Comparison of ENCODE assay signal across 7 mouse cellular contexts in the genomic region with DNA sequence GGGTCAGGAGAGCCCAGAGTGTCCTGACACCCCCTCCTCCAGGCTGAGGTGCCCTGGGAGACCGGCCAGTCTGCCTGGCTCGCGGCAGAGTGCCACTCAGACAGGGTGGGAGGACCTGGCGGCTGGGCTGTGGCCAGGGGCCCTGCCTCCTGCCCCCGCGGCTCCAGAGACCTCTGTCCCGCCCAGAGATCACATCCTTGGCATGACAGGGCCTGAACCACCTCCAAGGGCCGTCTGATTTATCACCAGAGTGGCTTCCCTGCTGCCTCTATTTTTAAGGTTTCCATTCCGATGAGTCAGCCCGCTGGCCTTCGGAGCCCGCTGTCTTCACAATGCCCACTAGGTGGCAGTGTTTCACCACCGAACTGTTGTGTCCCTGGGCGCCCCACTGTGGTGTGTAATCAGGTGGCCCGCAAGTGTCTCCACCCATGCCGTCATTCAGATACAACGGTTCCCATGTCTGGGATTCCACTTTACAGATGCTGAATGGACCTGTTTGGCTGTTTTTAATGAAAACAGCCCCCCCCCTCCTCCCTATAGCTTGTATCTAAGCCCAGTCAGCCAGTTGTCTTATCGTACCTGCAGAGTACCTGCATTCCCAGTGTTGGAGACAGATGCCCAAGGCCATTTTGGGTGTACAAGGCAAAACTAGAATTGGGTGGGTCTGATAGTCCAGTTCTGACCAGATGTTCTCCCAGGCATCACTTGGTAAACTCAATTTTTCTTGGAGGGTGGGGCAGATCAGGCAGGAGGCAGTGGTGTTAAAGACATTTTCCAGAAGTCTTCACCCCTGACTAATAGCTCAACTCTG. TPM values are rescaled to one million over a fixed set of nuclear protein-coding genes. Genes with fewer than 3 reads are reported as not detected.
DNase-seq lines count a peak whose midpoint lies in the region; ATAC-seq and TF ChIP-seq lines count a peak whose summit lies in the region.

No protein-coding gene starts in this region.

- H3K9me3 ChIP-seq in intestine, postnatal 0 days (ENCODE audit: control insufficient read depth) = no peaks in the 10 kb centered on the region
- H3K9me3 ChIP-seq in midbrain, embryonic 11.5 days (ENCODE audit: control insufficient read depth, low read length) = no peaks in the 10 kb centered on the region

- 0 out of 2 replicates have a peak overlapping the region, but pooled peaks have one; percentile 0 for H3K9ac ChIP-seq in intestine, postnatal 0 days (ENCODE audit: low read depth, low read length)
- H3K9ac ChIP-seq in midbrain, embryonic 11.5 days (ENCODE audit: low read length) = no peak overlapping the region

- DNase-seq in adrenal gland, postnatal 10 days = peak; percentile 93
- peak; percentile 83 for DNase-seq in embryo, embryonic 9.5 days (ENCODE audit: extremely low spot score)
- peak; percentile 87 to 88 for DNase-seq in left cerebral cortex, postnatal 36 days (ENCODE audit: low spot score in 2 of 2)
- peak; percentile 97 for DNase-seq in midbrain, embryonic 11.5 days (ENCODE audit: low spot score, missing footprints)

- WGBS in intestine, postnatal 0 days = 3% methylated on average over 18 of the region's 18 CpGs
- WGBS in midbrain, embryonic 11.5 days = 4% methylated on average over 18 of the region's 18 CpGs
- 2% methylated on average over 18 of the region's 18 CpGs for WGBS in small intestine, adult 2 months

- TF ChIP-seq CTCF in intestine, postnatal 0 days (IDR thresholded peaks at IDR 0.05; ENCODE audit: low read depth) = peak; percentile 97
- peak; percentile 94 for TF ChIP-seq CTCF in small intestine, adult 2 months (IDR thresholded peaks at IDR 0.05; ENCODE audit: extremely low read depth, insufficient read length, insufficient replicate concordance, low read depth, low read length)

- no peak for TF ChIP-seq POLR2A in small intestine, adult 2 months (IDR thresholded peaks at IDR 0.05; ENCODE audit: low read depth, low read length)

- peak overlapping the region; percentile 37 for H3K4me2 ChIP-seq in intestine, postnatal 0 days (replicated peaks; ENCODE audit: low read depth)
- peak overlapping the region; percentile 33 for H3K4me2 ChIP-seq in midbrain, embryonic 11.5 days

- no peak overlapping the region for H3K27ac ChIP-seq in intestine, postnatal 0 days (ENCODE audit: low read depth, low read length)
- no peak overlapping the region for H3K27ac ChIP-seq in midbrain, embryonic 11.5 days (ENCODE audit: low read depth, low read length)
- H3K27ac ChIP-seq in small intestine, adult 2 months (ENCODE audit: insufficient read depth, low read depth, low read length) = no peak overlapping the region

- intact Hi-C loops in left cerebral cortex, postnatal 36 days (cut with DNase I) = loop anchor here (2.0 kb wide), 2 partner anchors 100 to 228 kb away; a partner anchor contains a TSS

- H3K27me3 ChIP-seq in intestine, postnatal 0 days (replicated peaks; ENCODE audit: control insufficient read depth, insufficient read depth, low read length) = peaks cover 23% of the 10 kb centered on the region
- peaks cover 7% of the 10 kb centered on the region; the same call in 1 of the 2 replicates for H3K27me3 ChIP-seq in midbrain, embryonic 11.5 days (ENCODE audit: control insufficient read depth, insufficient read depth, low read length)
- peaks cover 8% of the 10 kb centered on the region; the same call in 1 of the 2 replicates for H3K27me3 ChIP-seq in small intestine, adult 2 months (ENCODE audit: control insufficient read depth, insufficient read depth, low read length)

- no peaks in the 10 kb centered on the region for H3K4me1 ChIP-seq in intestine, postnatal 0 days (replicated peaks; ENCODE audit: control insufficient read depth, insufficient read depth, low read length)
- peaks cover 2% of the 10 kb centered on the region; the same call in 1 of the 2 replicates for H3K4me1 ChIP-seq in midbrain, embryonic 11.5 days (ENCODE audit: control insufficient read depth, insufficient read depth, low read length)
- no peaks in the 10 kb centered on the region for H3K4me1 ChIP-seq in small intestine, adult 2 months (ENCODE audit: control insufficient read depth, insufficient read depth, insufficient read length, low read length)

- peak; percentile 86 for ATAC-seq in granulocyte monocyte progenitor cell, adult 5-6 weeks (replicated peaks; ENCODE audit: poor library complexity, severe bottlenecking)
- no peak; the same call in 1 of the 2 replicates for ATAC-seq in intestine, postnatal 0 days
- peak; percentile 73 for ATAC-seq in midbrain, embryonic 11.5 days (ENCODE audit: low FRiP score)

- no peak overlapping the region; the same call in 1 of the 2 replicates for H3K4me3 ChIP-seq in intestine, postnatal 0 days (ENCODE audit: low read depth, low read length)
- H3K4me3 ChIP-seq in midbrain, embryonic 11.5 days (ENCODE audit: low read depth, low read length) = no peak overlapping the region
- no peak overlapping the region for H3K4me3 ChIP-seq in small intestine, adult 2 months (ENCODE audit: low read depth, low read length)

- H3K36me3 ChIP-seq in intestine, postnatal 0 days (ENCODE audit: control insufficient read depth, insufficient read depth) = no peaks in the 10 kb centered on the region
- H3K36me3 ChIP-seq in midbrain, embryonic 11.5 days (ENCODE audit: control insufficient read depth, insufficient read depth, low read length) = no peaks in the 10 kb centered on the region
- no peaks in the 10 kb centered on the region for H3K36me3 ChIP-seq in small intestine, adult 2 months (ENCODE audit: control insufficient read depth, insufficient read depth, low read length)

RNA-seq across cellular contexts. Expression of a gene that starts 3.4 kb away (rescaled TPM):
- total RNA-seq in adrenal gland, postnatal 10 days (2021) = 1 to 10 TPM; 3.1 to 6.3 TPM
- not detected in 2 replicates for total RNA-seq in granulocyte monocyte progenitor cell, adult 5-6 weeks (2014; fragmentation: Nextera tagmentation)
- total RNA-seq in granulocyte monocyte progenitor cell, adult 5-6 weeks (2017) = not detected in 2 replicates
- 0.07 TPM in 1 of 2 replicates, not detected in the other for polyA plus RNA-seq in intestine, postnatal 0 days (2015; fragmentation: Nextera tagmentation; extraction: Ambion mirVana)
- total RNA-seq in left cerebral cortex, postnatal 36 days (2021) = not detected
- not detected in 2 replicates for polyA plus RNA-seq in midbrain, embryonic 11.5 days (2014; fragmentation: Nextera tagmentation; extraction: Ambion mirVana)
- not detected in 2 replicates for polyA plus RNA-seq in small intestine, adult 2 months (2012; rRNA removed)

RNA-seq across cellular contexts. Expression of a gene that starts 18.5 kb away (rescaled TPM):
- total RNA-seq in adrenal gland, postnatal 10 days (2021) = 1 to 10 TPM; 5.4 to 5.7 TPM
- not detected in 2 replicates for total RNA-seq in granulocyte monocyte progenitor cell, adult 5-6 weeks (2014; fragmentation: Nextera tagmentation)
- total RNA-seq in granulocyte monocyte progenitor cell, adult 5-6 weeks (2017) = not detected in 2 replicates
- 2.1 and 2.9 TPM in 2 replicates for polyA plus RNA-seq in intestine, postnatal 0 days (2015; fragmentation: Nextera tagmentation; extraction: Ambion mirVana)
- under 1 TPM; 0.49 to 0.50 TPM for total RNA-seq in left cerebral cortex, postnatal 36 days (2021)
- polyA plus RNA-seq in midbrain, embryonic 11.5 days (2014; fragmentation: Nextera tagmentation; extraction: Ambion mirVana) = 2.1 and 2.6 TPM in 2 replicates
- 1.3 and 2.6 TPM in 2 replicates for polyA plus RNA-seq in small intestine, adult 2 months (2012; rRNA removed)

RNA-seq across cellular contexts. Expression of a gene that starts 37.0 kb away (rescaled TPM):
- 1 to 10 TPM; 3.1 to 4.3 TPM for total RNA-seq in adrenal gland, postnatal 10 days (2021)
- not detected in 2 replicates for total RNA-seq in granulocyte monocyte progenitor cell, adult 5-6 weeks (2014; fragmentation: Nextera tagmentation)
- total RNA-seq in granulocyte monocyte progenitor cell, adult 5-6 weeks (2017) = not detected in 2 replicates
- 0.13 TPM in 1 of 2 replicates, not detected in the other for polyA plus RNA-seq in intestine, postnatal 0 days (2015; fragmentation: Nextera tagmentation; extraction: Ambion mirVana)
- 10 to 100 TPM; 14.7 to 23.6 TPM for total RNA-seq in left cerebral cortex, postnatal 36 days (2021)
- 0.46 and 0.89 TPM in 2 replicates for polyA plus RNA-seq in midbrain, embryonic 11.5 days (2014; fragmentation: Nextera tagmentation; extraction: Ambion mirVana)
- not detected in 2 replicates for polyA plus RNA-seq in small intestine, adult 2 months (2012; rRNA removed)

RNA-seq across cellular contexts. Expression of a gene that starts 47.8 kb away (rescaled TPM):
- total RNA-seq in adrenal gland, postnatal 10 days (2021) = under 1 TPM; 0.27 to 0.79 TPM
- total RNA-seq in granulocyte monocyte progenitor cell, adult 5-6 weeks (2014; fragmentation: Nextera tagmentation) = 2.4 and 13.4 TPM in 2 replicates
- total RNA-seq in granulocyte monocyte progenitor cell, adult 5-6 weeks (2017) = 1.7 and 2.5 TPM in 2 replicates
- polyA plus RNA-seq in intestine, postnatal 0 days (2015; fragmentation: Nextera tagmentation; extraction: Ambion mirVana) = 0.65 TPM in 1 of 2 replicates, not detected in the other
- 1 to 10 TPM; 1.3 to 3.6 TPM for total RNA-seq in left cerebral cortex, postnatal 36 days (2021)
- 1.1 and 2.0 TPM in 2 replicates for polyA plus RNA-seq in midbrain, embryonic 11.5 days (2014; fragmentation: Nextera tagmentation; extraction: Ambion mirVana)
- not detected in 2 replicates for polyA plus RNA-seq in small intestine, adult 2 months (2012; rRNA removed)

Comparison
In these comparisons a context has a peak if more than half of its experiments do, and no peak if none do; other contexts are left out.
1. RNA of a gene that starts 18.5 kb away (total RNA-seq): 5.4 to 5.7 TPM in adrenal gland, postnatal 10 days; 0.49 to 0.50 TPM in left cerebral cortex, postnatal 36 days and not detected in granulocyte monocyte progenitor cell, adult 5-6 weeks; every median in the first group is over 4 times any median in the second.
2. RNA of a gene that starts 37.0 kb away (total RNA-seq): 14.7 to 23.6 TPM in left cerebral cortex, postnatal 36 days and 3.1 to 4.3 TPM in adrenal gland, postnatal 10 days; not detected in granulocyte monocyte progenitor cell, adult 5-6 weeks; every median in the first group is over 4 times any median in the second.
3. Peak in every context shown above with its lines, with median percentiles within 50 percentile points of each other: DNase-seq.